ENCODE assay signal across 22 mouse cellular contexts in genomic region chr19:24651595-24651994, GRCm38 (mm10). TPM values are rescaled to one million over a fixed set of nuclear protein-coding genes. Genes with fewer than 3 reads are reported as not detected.
A peak's percentile ranks its signal among the peaks of the same experiment; 100 is the strongest.
DNase-seq lines count a peak whose midpoint lies in the region; ATAC-seq and TF ChIP-seq lines count a peak whose summit lies in the region.
"Had no signal": no experiment of that assay in that cellular context is flagged by ENCODE, and none has a peak within 500 bp of the region (broad histone marks: within the 10 kb centered on the region; RNA-seq: fewer than 3 reads in every experiment).

No protein-coding gene starts in this region.

- H3K27ac ChIP-seq in embryonic facial prominence, embryonic 11.5 days (replicated peaks; ENCODE audit: low read depth, low read length) = no peak overlapping the region
- H3K27ac ChIP-seq in embryonic facial prominence, embryonic 10.5 days (replicated peaks) = no peak overlapping the region
- H3K27ac ChIP-seq in forebrain, embryonic 14.5 days (ENCODE audit: low read depth, low read length) = 0 out of 2 replicates have a peak overlapping the region, but pooled peaks have one; percentile 46
- H3K27ac ChIP-seq in forebrain, postnatal 0 days (ENCODE audit: low read depth, low read length) = no peak overlapping the region
- peak overlapping the region; percentile 29; the same call in 1 of the 2 replicates for H3K27ac ChIP-seq in midbrain, embryonic 15.5 days
- H3K27ac ChIP-seq: embryonic facial prominence, embryonic 13.5 days; gastrocnemius, adult 2 months; hindbrain, embryonic 10.5 days; hindbrain, embryonic 13.5 days; intestine, embryonic 15.5 days had no signal

- no peaks in the 10 kb centered on the region for H3K27me3 ChIP-seq in embryonic facial prominence, embryonic 11.5 days (ENCODE audit: control insufficient read depth, insufficient read depth, low read length)
- no peaks in the 10 kb centered on the region for H3K27me3 ChIP-seq in embryonic facial prominence, embryonic 10.5 days (replicated peaks; ENCODE audit: low read depth, poor library complexity, severe bottlenecking)
- no peaks in the 10 kb centered on the region for H3K27me3 ChIP-seq in forebrain, embryonic 14.5 days (replicated peaks; ENCODE audit: control insufficient read depth, insufficient read depth, low read length)
- no peaks in the 10 kb centered on the region; the same call in 1 of the 2 replicates for H3K27me3 ChIP-seq in forebrain, postnatal 0 days (ENCODE audit: insufficient read depth, low read length)
- H3K27me3 ChIP-seq in midbrain, embryonic 15.5 days (replicated peaks) = no peaks in the 10 kb centered on the region
- H3K27me3 ChIP-seq: embryonic facial prominence, embryonic 13.5 days; hindbrain, embryonic 13.5 days; intestine, embryonic 15.5 days had no signal

- H3K4me1 ChIP-seq in embryonic facial prominence, embryonic 11.5 days (ENCODE audit: control insufficient read depth, insufficient read depth, low read length) = no peaks in the 10 kb centered on the region
- peaks cover 18% of the 10 kb centered on the region; the same call in 1 of the 2 replicates for H3K4me1 ChIP-seq in embryonic facial prominence, embryonic 10.5 days
- H3K4me1 ChIP-seq in forebrain, embryonic 14.5 days (ENCODE audit: control insufficient read depth, insufficient read depth, low read length) = peaks cover 9% of the 10 kb centered on the region; the same call in 1 of the 2 replicates
- peaks cover 3% of the 10 kb centered on the region; the same call in 1 of the 2 replicates for H3K4me1 ChIP-seq in forebrain, postnatal 0 days (ENCODE audit: insufficient read depth)
- peaks cover 8% of the 10 kb centered on the region; the same call in 1 of the 2 replicates for H3K4me1 ChIP-seq in midbrain, embryonic 15.5 days

- no peak for ATAC-seq in embryonic facial prominence, embryonic 11.5 days (replicated peaks; ENCODE audit: insufficient number of reproducible peaks, low FRiP score, low TSS enrichment, low read depth)
- no peak for ATAC-seq in forebrain, embryonic 14.5 days
- no peak for ATAC-seq in forebrain, postnatal 0 days
- ATAC-seq in midbrain, embryonic 15.5 days (replicated peaks) = 0 out of 2 replicates have a peak, but pooled peaks have one; percentile 50

- 46% methylated on average over 2 of the region's 2 CpGs for WGBS in embryonic facial prominence, embryonic 11.5 days
- WGBS in embryonic facial prominence, embryonic 10.5 days = 57% methylated on average over 2 of the region's 2 CpGs
- 17% methylated on average over 2 of the region's 2 CpGs for WGBS in forebrain, embryonic 14.5 days
- WGBS in forebrain, postnatal 0 days = 33% methylated on average over 2 of the region's 2 CpGs
- 24% methylated on average over 2 of the region's 2 CpGs for WGBS in midbrain, embryonic 15.5 days

- H3K4me2 ChIP-seq in embryonic facial prominence, embryonic 11.5 days (ENCODE audit: low read depth, low read length) = no peak overlapping the region
- H3K4me2 ChIP-seq in forebrain, embryonic 14.5 days (ENCODE audit: low read length) = no peak overlapping the region
- H3K4me2 ChIP-seq in forebrain, postnatal 0 days (ENCODE audit: low read depth) = no peak overlapping the region
- H3K4me2 ChIP-seq in midbrain, embryonic 15.5 days = no peak overlapping the region
- H3K4me2 ChIP-seq: embryonic facial prominence, embryonic 13.5 days; heart, embryonic 11.5 days; hindbrain, embryonic 13.5 days; intestine, embryonic 15.5 days had no signal

- TF ChIP-seq POLR2A in brain, embryonic 14.5 days (IDR thresholded peaks at IDR 0.05; ENCODE audit: borderline replicate concordance, extremely low read depth, insufficient read depth, insufficient read length, poor library complexity, severe bottlenecking) = no peak

- H3K9me3 ChIP-seq in embryonic facial prominence, embryonic 11.5 days (replicated peaks; ENCODE audit: control insufficient read depth, low read length) = no peaks in the 10 kb centered on the region
- no peaks in the 10 kb centered on the region for H3K9me3 ChIP-seq in embryonic facial prominence, embryonic 10.5 days
- H3K9me3 ChIP-seq in forebrain, embryonic 14.5 days (replicated peaks; ENCODE audit: control insufficient read depth, low read length) = no peaks in the 10 kb centered on the region
- no peaks in the 10 kb centered on the region for H3K9me3 ChIP-seq in forebrain, postnatal 0 days (ENCODE audit: low read length)
- H3K9me3 ChIP-seq in midbrain, embryonic 15.5 days = no peaks in the 10 kb centered on the region
- H3K9me3 ChIP-seq: embryonic facial prominence, embryonic 13.5 days; hindbrain, embryonic 10.5 days; hindbrain, embryonic 13.5 days; intestine, embryonic 15.5 days had no signal

- no peak for TF ChIP-seq CTCF in forebrain, postnatal 0 days (IDR thresholded peaks at IDR 0.05; ENCODE audit: low read depth)
- no peak for TF ChIP-seq CTCF in brain, embryonic 14.5 days (IDR thresholded peaks at IDR 0.05; ENCODE audit: borderline replicate concordance, extremely low read depth, insufficient read depth, insufficient read length)

- no peak overlapping the region for H3K4me3 ChIP-seq in embryonic facial prominence, embryonic 11.5 days (ENCODE audit: low read depth, low read length)
- no peak overlapping the region for H3K4me3 ChIP-seq in embryonic facial prominence, embryonic 10.5 days
- H3K4me3 ChIP-seq in forebrain, embryonic 14.5 days (ENCODE audit: low read depth, low read length) = no peak overlapping the region
- no peak overlapping the region for H3K4me3 ChIP-seq in forebrain, postnatal 0 days (ENCODE audit: low read depth, low read length)
- H3K4me3 ChIP-seq in midbrain, embryonic 15.5 days = no peak overlapping the region
- H3K4me3 ChIP-seq: embryonic facial prominence, embryonic 13.5 days; erythroblast, embryonic 14.5 days; gastrocnemius, adult 2 months; hindbrain, embryonic 10.5 days; hindbrain, embryonic 13.5 days; intestine, embryonic 15.5 days had no signal

- H3K36me3 ChIP-seq in embryonic facial prominence, embryonic 11.5 days (replicated peaks; ENCODE audit: control insufficient read depth, insufficient read depth, low read depth, low read length) = no peaks in the 10 kb centered on the region
- no peaks in the 10 kb centered on the region for H3K36me3 ChIP-seq in embryonic facial prominence, embryonic 10.5 days (replicated peaks)
- H3K36me3 ChIP-seq in forebrain, embryonic 14.5 days (ENCODE audit: control insufficient read depth, insufficient read depth, low read length) = no peaks in the 10 kb centered on the region
- H3K36me3 ChIP-seq in forebrain, postnatal 0 days (ENCODE audit: insufficient read depth) = no peaks in the 10 kb centered on the region
- H3K36me3 ChIP-seq in midbrain, embryonic 15.5 days (replicated peaks) = no peaks in the 10 kb centered on the region
- H3K36me3 ChIP-seq: embryonic facial prominence, embryonic 13.5 days; hindbrain, embryonic 10.5 days; hindbrain, embryonic 13.5 days; intestine, embryonic 15.5 days had no signal

- no peak overlapping the region for H3K9ac ChIP-seq in embryonic facial prominence, embryonic 11.5 days (replicated peaks; ENCODE audit: low read length)
- H3K9ac ChIP-seq in forebrain, embryonic 14.5 days (ENCODE audit: low read length) = no peak overlapping the region
- H3K9ac ChIP-seq in forebrain, postnatal 0 days = no peak overlapping the region
- H3K9ac ChIP-seq in midbrain, embryonic 15.5 days = no peak overlapping the region
- H3K9ac ChIP-seq: embryonic facial prominence, embryonic 13.5 days; hindbrain, embryonic 13.5 days; intestine, embryonic 15.5 days had no signal

- DNase-seq in embryonic facial prominence, embryonic 11.5 days (ENCODE audit: low spot score) = peak; percentile 9
- no peak for DNase-seq in embryonic facial prominence, embryonic 10.5 days (ENCODE audit: low spot score)
- DNase-seq in forebrain, embryonic 14.5 days (ENCODE audit: low spot score) = peak; percentile 17
- DNase-seq in forebrain, postnatal 0 days = no peak
- peak; percentile 57 for DNase-seq in brain, embryonic 14.5 days (ENCODE audit: low read depth)
- no peak for DNase-seq in layer of hippocampus, adult 8-10 months (ENCODE audit: low spot score in 2 of 2)
- DNase-seq in adrenal gland, adult 18-20 months (ENCODE audit: low spot score in 2 of 2) = no peak
- DNase-seq: adrenal gland, adult 2 months; adrenal gland, postnatal 14 days; cerebellum, adult 11-12 months; cerebellum, adult 8-10 months; gastrocnemius, adult 2 months; gastrocnemius, postnatal 14 days; heart, postnatal 36 days; kidney, adult 11 months had no signal

RNA-seq across cellular contexts. Expression of gene Tmem252, which starts 22.2 kb away (rescaled TPM):
- 0.81 and 1.2 TPM in 2 replicates for polyA plus RNA-seq in embryonic facial prominence, embryonic 11.5 days (2014; fragmentation: Nextera tagmentation; extraction: Ambion mirVana)
- polyA plus RNA-seq in embryonic facial prominence, embryonic 10.5 days (2016; fragmentation: Nextera tagmentation; extraction: Ambion mirVana) = 0.19 and 0.26 TPM in 2 replicates
- polyA plus RNA-seq in forebrain, embryonic 14.5 days (2014; fragmentation: Nextera tagmentation; extraction: Ambion mirVana) = 0.87 and 0.97 TPM in 2 replicates
- total RNA-seq in forebrain, postnatal 0 days (2014; rRNA removed) = 0.62 and 1.2 TPM in 2 replicates
- 0.83 and 0.98 TPM in 2 replicates for polyA plus RNA-seq in forebrain, postnatal 0 days (2015; fragmentation: Nextera tagmentation; extraction: Ambion mirVana)
- 0.49 and 0.74 TPM in 2 replicates for polyA plus RNA-seq in brain, embryonic 14.5 days (2012; rRNA removed)
- 1.6 and 1.7 TPM in 2 replicates for polyA plus RNA-seq in midbrain, embryonic 15.5 days (2015; fragmentation: Nextera tagmentation; extraction: Ambion mirVana)
- under 1 TPM; 0.12 to 0.49 (median 0.39) TPM for total RNA-seq in layer of hippocampus, adult 8-10 months (2022)
- under 1 TPM; 0.17 to 0.22 TPM for total RNA-seq in adrenal gland, adult 18-20 months (2021)
- polyA plus RNA-seq: erythroblast, embryonic 14.5 days had no signal

Comparison
In these comparisons a context has a peak if more than half of its experiments do, and no peak if none do; other contexts are left out.
1. DNase-seq: peak in embryonic facial prominence, embryonic 11.5 days (single experiment), forebrain, embryonic 14.5 days (single experiment) and brain, embryonic 14.5 days (single experiment); none in embryonic facial prominence, embryonic 10.5 days (single experiment), forebrain, postnatal 0 days (single experiment), layer of hippocampus, adult 8-10 months (0 of 2) and adrenal gland, adult 18-20 months (0 of 2).
2. H3K27ac ChIP-seq: peak in forebrain, embryonic 14.5 days (single experiment) and midbrain, embryonic 15.5 days (single experiment); none in embryonic facial prominence, embryonic 11.5 days (single experiment), embryonic facial prominence, embryonic 10.5 days (single experiment) and forebrain, postnatal 0 days (single experiment).